Mouse (Mus musculus): ENCODE data around the gene Wt1. TPM values are rescaled to one million over a fixed set of nuclear protein-coding genes. Genes with fewer than 3 reads are reported as not detected.

The Wt1 gene
- total RNA-seq, 2 experiments from 2014 or later: 0.14 TPM; not detected in 1

DNA sequence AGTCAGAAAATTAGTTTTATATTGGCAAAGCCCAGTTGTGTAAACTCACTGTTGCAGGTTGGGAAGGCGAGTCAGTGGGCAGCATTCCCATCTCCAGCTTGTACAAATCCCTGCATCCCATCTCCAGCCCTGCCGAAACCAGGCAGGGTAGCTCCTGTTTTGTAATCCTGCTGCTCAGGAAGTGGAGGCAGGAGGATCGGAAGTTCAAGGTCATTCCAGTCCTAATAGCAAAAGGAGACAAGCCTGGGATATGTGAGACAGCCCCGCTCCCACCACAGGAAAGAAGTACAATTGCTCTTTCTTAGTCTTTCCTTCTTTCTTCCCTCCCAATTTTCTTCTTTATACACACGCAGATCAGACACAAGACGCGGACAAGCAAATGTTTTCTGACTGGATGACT lies 25.8 kb upstream of the Wt1 start:
- TF ChIP-seq CTCF (IDR thresholded peaks at IDR 0.05): no peak
- no peak for DNase-seq (ENCODE audit: extremely low spot score in 1 of 2, low spot score in 2 of 2)
- Histone ChIP-seq H3K27ac (no peak overlapping the region), H3K4me3 (no peak overlapping the region)
- intact Hi-C loops (cut with DNase I): no loop called here

DNA sequence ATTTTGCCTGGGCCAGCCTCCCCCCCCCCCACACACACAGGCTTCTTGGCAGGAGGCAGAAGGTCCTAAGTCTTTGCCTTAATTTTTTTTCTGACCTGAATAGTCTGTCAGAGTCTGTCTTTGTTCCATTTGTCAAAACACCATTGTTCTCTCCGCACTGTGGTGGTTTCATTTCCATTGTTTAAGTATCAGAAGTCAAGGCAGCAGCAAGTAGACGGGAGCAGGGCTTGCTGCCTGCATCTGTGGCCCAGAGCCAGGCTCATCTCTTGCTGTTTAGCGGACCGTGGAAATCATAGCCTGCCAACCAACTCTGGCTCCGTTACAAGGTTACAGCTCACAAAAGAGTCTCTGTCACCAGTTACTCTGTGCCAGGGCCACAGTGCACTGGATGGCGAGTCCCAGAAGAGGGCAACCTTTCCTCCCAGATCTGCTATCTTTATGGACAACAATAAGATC lies 17.6 kb upstream of the Wt1 start:
- intact Hi-C loops (cut with DNase I): no loop called here
- H3K27ac ChIP-seq: no peak overlapping the region
- no peak overlapping the region for H3K4me3 ChIP-seq
- peak; percentile 43 to 66 for DNase-seq (ENCODE audit: extremely low spot score in 1 of 2, low spot score in 2 of 2)
- peak; percentile 48 for TF ChIP-seq CTCF (IDR thresholded peaks at IDR 0.05)

DNA sequence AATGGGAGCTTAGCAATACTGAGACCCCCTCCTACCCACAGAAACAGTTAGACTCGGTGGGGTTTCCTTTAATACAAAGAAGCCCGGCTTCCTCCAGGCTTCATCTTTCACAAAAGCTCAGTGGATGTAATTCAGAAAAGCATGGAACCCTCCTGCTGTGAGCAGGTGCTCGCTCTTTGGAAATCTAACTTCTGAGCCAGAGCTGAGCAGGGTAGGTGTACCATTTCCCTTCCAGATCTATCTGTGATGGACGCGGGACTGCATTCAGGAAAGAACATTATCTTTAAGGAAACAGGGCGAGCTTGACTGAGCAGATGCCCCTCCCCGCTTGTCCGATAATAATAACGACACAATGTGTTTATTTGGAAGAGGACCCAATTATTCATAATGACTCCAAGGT lies 12.3 kb upstream of the Wt1 start:
- no peak for DNase-seq (ENCODE audit: extremely low spot score in 1 of 2, low spot score in 2 of 2)
- H3K27ac ChIP-seq: no peak overlapping the region
- H3K4me3 ChIP-seq: no peak overlapping the region
- intact Hi-C loops (cut with DNase I): no loop called here
- no peak for TF ChIP-seq CTCF (IDR thresholded peaks at IDR 0.05)

DNA sequence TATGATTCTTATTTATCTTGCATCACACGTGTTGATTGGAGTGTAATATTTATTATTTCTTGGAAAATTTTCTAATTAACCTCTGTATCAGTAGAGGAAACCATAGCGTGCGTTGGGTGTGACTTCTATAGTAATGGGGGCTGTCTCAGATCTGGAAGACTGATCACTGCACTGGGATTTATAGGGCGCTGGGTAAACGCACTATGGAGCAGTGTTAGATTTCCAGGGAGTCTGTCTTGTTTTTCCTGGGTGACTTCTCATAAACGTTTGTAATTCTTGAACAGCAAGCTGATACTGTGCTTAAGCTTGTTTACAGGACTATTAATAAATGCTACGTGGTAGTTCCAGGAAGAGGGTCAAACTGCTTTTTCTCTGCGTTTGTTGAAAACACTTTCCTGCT lies 8.7 kb upstream of the Wt1 start:
- TF ChIP-seq CTCF (IDR thresholded peaks at IDR 0.05): no peak
- no peak overlapping the region for H3K4me3 ChIP-seq
- no peak for DNase-seq (ENCODE audit: extremely low spot score in 1 of 2, low spot score in 2 of 2)
- H3K27ac ChIP-seq: no peak overlapping the region
- intact Hi-C loops (cut with DNase I): no loop called here

DNA sequence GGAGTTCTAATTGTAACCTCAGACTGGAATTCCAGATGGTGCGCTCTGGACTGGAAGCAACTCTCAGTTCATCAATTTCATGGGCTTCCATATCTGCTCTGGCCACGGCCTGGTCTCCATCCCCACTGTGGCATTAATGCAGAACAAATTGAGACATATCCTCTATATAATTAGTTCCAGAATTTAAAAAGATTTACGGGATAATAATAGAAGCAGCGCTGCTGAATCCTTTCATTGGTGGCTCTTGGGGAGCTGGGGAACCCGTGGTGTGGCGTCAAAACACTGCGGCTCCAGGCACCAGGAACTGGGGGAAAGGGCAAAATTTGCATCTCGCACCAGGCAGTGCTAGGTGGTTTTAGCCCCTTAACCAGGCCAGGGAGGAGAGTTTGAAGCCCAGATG lies 4.1 kb upstream of the Wt1 start:
- DNase-seq (ENCODE audit: extremely low spot score in 1 of 2, low spot score in 2 of 2): no peak
- no peak for TF ChIP-seq CTCF (IDR thresholded peaks at IDR 0.05)
- H3K4me3 ChIP-seq: no peak overlapping the region
- intact Hi-C loops (cut with DNase I): no loop called here
- no peak overlapping the region for H3K27ac ChIP-seq

DNA sequence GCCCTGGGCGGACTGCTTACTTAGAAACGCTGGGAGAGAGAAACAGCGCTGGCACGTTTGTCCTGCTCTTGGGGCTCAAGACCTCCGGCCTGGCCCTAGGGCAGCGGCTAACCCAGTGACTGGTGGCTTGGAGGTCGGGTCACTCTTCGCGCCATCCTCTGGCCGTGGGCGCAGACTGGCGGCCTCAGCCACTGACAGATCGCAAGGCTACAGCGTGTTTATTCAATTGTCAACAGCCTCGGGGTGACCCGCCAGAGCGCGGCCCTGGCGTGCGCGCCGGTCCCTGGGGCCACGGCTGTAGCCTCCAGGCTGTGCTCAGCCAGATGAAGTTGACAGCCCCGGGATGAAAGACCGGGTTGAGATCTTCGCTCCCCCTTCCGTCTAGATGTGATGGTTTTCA lies 3.4 kb upstream of the Wt1 start:
- H3K4me3 ChIP-seq: no peak overlapping the region
- H3K27ac ChIP-seq: no peak overlapping the region
- no peak for TF ChIP-seq CTCF (IDR thresholded peaks at IDR 0.05)
- intact Hi-C loops (cut with DNase I): no loop called here
- no peak for DNase-seq (ENCODE audit: extremely low spot score in 1 of 2, low spot score in 2 of 2)

DNA sequence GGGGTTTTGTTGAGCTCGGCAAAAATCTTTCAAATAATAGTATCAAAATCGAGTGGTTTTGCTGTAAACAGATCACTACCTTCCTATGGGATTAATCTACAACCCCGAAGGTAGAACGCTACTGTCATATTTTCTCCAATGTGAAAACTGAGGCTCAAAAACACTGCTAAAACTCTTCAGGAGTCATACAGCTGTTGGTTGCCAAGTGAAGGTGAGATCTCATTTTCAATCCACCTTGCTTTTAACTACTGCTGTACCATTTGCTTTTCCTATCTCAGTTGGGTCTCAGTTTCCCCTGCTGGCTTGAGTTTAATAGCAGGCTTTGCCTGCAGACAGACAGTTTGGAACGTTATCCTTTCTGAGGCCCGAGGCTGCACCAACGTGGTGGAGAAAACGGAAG lies 2.9 kb upstream of the Wt1 start:
- no peak for DNase-seq (ENCODE audit: extremely low spot score in 1 of 2, low spot score in 2 of 2)
- TF ChIP-seq CTCF (IDR thresholded peaks at IDR 0.05): no peak
- intact Hi-C loops (cut with DNase I): no loop called here
- Histone ChIP-seq H3K27ac (no peak overlapping the region), H3K4me3 (no peak overlapping the region)

DNA sequence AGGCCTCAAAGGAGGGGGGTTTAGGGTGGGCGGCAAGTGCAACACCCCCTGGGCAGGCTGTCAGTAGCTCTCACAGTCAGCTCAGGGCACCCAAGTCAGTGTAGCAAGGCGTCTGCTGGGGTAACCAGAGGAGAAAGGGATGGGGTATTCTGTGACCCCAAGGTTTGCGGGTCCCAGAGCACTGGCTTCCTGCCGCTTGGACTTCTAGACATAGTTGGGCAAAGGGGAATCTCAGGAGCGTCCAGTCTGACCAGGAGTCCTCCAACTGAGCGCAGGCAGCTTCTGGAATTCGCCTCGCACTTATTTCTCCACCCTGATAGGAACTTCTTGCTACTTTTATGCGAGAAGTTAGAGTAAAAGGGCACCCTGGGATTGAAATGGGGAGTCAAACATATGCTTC lies 2.4 kb upstream of the Wt1 start:
- no peak for TF ChIP-seq CTCF (IDR thresholded peaks at IDR 0.05)
- DNase-seq (ENCODE audit: extremely low spot score in 1 of 2, low spot score in 2 of 2): no peak
- Histone ChIP-seq H3K4me3 (no peak overlapping the region), H3K27ac (no peak overlapping the region)
- intact Hi-C loops (cut with DNase I): no loop called here

DNA sequence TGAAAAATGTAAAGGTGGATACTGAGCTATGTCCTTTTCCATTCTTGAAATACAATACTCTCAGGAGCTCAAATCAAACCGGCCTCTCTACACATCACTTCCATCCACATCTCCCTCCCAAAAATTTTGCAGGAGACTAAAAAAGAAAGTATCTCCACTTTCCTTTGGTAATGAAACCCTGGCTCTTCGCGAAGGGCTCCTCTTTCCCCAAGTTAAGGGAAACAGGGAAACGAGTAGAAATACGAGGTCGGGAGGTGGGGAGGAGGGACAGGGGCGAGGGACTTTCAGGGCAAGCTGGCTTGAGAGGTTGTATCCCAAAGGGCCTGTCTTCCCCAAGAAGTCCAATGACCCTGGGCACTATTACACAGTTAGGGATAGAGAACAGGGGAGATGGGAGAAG lies 1.9 kb upstream of the Wt1 start:
- intact Hi-C loops (cut with DNase I): no loop called here
- no peak overlapping the region for H3K27ac ChIP-seq
- no peak for DNase-seq (ENCODE audit: extremely low spot score in 1 of 2, low spot score in 2 of 2)

DNA sequence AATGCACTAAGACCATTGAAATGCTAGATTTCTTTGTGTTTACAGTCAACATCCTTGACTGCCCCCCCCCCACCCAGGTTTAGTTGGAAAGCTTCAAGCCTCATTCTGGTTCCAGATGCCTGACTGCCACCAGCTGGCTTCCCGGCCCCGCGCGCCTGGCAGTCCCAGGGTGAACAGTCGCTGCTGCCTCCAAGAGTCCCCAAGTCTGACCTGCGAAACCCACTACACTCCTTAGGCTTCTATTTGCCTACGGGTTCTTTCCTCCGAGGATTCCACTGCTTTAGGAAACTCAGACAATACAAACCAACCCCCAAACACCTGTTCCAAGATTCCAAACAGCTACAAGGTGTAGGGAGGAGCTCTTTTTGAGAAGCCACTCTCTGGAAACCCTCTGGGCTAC lies 1.1 kb upstream of the Wt1 start:
- Histone ChIP-seq H3K4me3 (no peak overlapping the region), H3K27ac (no peak overlapping the region)
- intact Hi-C loops (cut with DNase I): loop anchor here (5.0 kb wide), 2 partner anchors 547 to 562 kb away; no protein-coding TSS in a partner anchor
- no peak for TF ChIP-seq CTCF (IDR thresholded peaks at IDR 0.05)
- no peak for DNase-seq (ENCODE audit: extremely low spot score in 1 of 2, low spot score in 2 of 2)

More for the DNA sequence above, 1.9 kb upstream of the Wt1 start:
- no peak overlapping the region for H3K4me3 ChIP-seq
- no peak for TF ChIP-seq CTCF (IDR thresholded peaks at IDR 0.05)

DNA sequence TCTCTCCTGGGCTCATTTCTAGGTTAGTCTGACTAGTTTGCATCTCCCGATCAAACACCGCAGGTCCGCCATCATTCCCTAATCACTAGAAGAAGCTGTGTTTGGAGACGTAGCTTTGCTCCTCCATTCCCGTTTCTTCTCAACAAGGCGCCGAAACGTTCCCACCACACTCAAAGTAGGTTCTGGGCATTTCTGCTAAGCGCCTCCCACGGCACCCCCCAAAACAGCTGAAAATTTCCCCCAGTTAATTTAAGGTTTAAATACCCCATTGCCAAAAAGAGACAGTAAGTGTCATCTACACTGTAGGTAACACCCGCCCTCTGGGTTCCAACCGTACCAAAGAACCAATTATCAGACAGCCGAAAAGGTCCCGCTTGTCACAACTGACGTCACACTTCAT lies 688 bp upstream of the Wt1 start:
- no peak overlapping the region for H3K27ac ChIP-seq
- no peak for DNase-seq (ENCODE audit: extremely low spot score in 1 of 2, low spot score in 2 of 2)
- H3K4me3 ChIP-seq: no peak overlapping the region
- no peak for TF ChIP-seq CTCF (IDR thresholded peaks at IDR 0.05)
- intact Hi-C loops (cut with DNase I): loop anchor here (5.0 kb wide), 2 partner anchors 547 to 562 kb away; no protein-coding TSS in a partner anchor

DNA sequence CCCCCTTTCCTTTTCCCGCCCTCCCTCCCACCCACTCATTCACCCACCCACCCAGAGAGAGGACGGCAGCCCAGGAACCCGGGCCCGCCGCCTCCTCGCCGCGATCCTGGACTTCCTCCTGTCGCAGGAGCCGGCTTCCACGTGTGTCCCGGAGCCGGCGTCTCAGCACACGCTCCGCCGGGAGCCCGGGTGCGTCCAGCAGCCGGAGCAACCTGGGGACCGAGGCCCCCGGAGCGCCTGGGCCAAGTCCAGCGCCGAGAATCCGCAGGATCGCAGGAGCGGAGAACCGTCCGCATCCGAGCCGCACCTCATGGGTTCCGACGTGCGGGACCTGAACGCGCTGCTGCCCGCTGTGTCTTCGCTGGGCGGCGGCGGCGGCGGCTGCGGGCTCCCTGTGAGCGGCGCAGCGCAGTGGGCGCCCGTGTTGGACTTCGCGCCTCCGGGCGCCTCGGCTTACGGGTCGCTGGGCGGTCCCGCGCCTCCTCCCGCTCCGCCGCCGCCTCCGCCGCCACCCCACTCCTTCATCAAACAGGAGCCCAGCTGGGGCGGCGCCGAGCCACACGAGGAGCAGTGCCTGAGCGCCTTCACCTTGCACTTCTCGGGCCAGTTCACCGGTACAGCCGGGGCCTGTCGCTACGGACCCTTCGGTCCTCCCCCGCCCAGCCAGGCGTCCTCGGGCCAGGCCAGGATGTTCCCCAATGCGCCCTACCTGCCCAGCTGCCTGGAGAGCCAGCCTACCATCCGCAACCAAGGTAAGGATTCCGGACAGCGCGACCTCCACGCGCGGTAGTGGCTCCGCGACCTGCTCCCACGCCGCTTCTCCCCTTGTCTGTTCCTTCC lies 582 bp downstream of the Wt1 start:
- H3K4me3 ChIP-seq: no peak overlapping the region

More for the DNA sequence above, 582 bp downstream of the Wt1 start:
- DNase-seq (ENCODE audit: extremely low spot score in 1 of 2, low spot score in 2 of 2): no peak
- intact Hi-C loops (cut with DNase I): loop anchor here (5.0 kb wide), 2 partner anchors 545 to 560 kb away; no protein-coding TSS in a partner anchor
- H3K27ac ChIP-seq: no peak overlapping the region
- TF ChIP-seq CTCF (IDR thresholded peaks at IDR 0.05): no peak

All from left cerebral cortex, adult 2 months (tissue).